Mouse (Mus musculus): ENCODE data around the gene Nckap5. TPM values are rescaled to one million over a fixed set of nuclear protein-coding genes. Genes with fewer than 3 reads are reported as not detected.

The Nckap5 gene
- polyA plus RNA-seq, 1 experiment: 0.09 TPM

DNA sequence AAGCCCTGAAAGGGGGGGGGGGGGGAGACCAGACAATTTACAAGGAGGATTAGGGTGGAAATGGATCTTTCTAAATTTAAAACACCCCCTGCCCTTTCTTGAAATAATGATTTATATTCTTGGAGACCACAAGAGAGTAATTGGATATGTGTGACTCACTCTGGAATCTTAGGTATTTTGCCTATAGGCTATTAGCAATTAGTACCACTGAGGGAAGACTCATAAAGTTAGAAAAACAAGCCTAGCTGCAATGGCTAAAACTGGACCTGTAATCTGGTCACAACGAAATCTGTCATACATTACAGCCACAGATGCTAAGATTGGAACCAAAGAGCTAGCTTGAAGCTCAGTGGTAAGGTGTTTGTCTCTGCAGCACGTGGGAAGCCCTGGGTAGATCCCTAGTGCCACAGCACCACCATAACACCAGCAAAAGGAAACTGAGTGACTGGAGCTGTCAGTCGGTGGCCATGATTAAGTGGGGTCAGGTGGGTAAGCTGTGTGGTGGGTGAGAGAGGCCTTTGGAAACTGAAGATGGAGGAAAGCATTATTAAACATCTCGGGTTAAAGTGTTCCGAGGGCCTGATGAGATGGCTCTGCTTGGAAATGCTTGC is 318.7 kb downstream of the Nckap5 start:
- Histone ChIP-seq H3K27ac (ENCODE audit: insufficient read depth, low read length) (no peak overlapping the region), H3K9me3 (replicated peaks; ENCODE audit: control insufficient read depth, insufficient read depth, low read length, poor library complexity, severe bottlenecking) (no peaks in the 10 kb centered on the region), H3K9ac (ENCODE audit: low read depth, poor library complexity, severe bottlenecking) (no peak overlapping the region), H3K4me3 (ENCODE audit: low read depth, low read length) (no peak overlapping the region), H3K4me1 (ENCODE audit: control insufficient read depth, insufficient read depth, low read length) (no peaks in the 10 kb centered on the region), H3K27me3 (ENCODE audit: control insufficient read depth, insufficient read depth, low read length, poor library complexity, severe bottlenecking) (no peaks in the 10 kb centered on the region), H3K36me3 (ENCODE audit: control insufficient read depth, insufficient read depth, low read length, poor library complexity, severe bottlenecking) (no peaks in the 10 kb centered on the region)
- no peak for TF ChIP-seq CTCF (IDR thresholded peaks at IDR 0.05; ENCODE audit: low read depth, low read length)
- no peak for TF ChIP-seq EP300 (IDR thresholded peaks at IDR 0.05; ENCODE audit: insufficient read depth, low read depth, low read length)

DNA sequence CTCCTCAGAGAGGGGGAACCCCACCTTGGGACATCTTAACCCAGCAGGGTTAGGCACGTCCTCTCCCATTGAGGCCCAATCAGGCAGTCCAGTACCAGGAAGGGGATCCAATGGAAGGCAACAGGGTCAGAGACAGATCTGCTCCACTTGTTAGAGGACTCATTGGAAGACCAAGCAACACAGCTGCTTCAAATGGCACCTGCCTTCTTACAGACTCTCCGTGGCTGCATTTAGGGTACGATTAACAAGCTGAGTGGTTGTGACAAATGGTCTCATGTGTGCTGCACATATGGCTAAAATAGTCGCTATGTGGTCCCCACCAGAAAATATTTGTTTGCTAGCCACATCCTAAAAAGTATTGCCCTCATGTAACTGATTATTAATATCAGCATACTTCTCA is 325.9 kb downstream of the Nckap5 start:
- Histone ChIP-seq H3K27me3 (ENCODE audit: control insufficient read depth, insufficient read depth, low read length, poor library complexity, severe bottlenecking) (no peaks in the 10 kb centered on the region), H3K4me3 (ENCODE audit: low read depth, low read length) (no peak overlapping the region), H3K36me3 (ENCODE audit: control insufficient read depth, insufficient read depth, low read length, poor library complexity, severe bottlenecking) (no peaks in the 10 kb centered on the region), H3K9me3 (replicated peaks; ENCODE audit: control insufficient read depth, insufficient read depth, low read length, poor library complexity, severe bottlenecking) (no peaks in the 10 kb centered on the region), H3K9ac (ENCODE audit: low read depth, poor library complexity, severe bottlenecking) (no peak overlapping the region), H3K27ac (ENCODE audit: insufficient read depth, low read length) (no peak overlapping the region), H3K4me1 (ENCODE audit: control insufficient read depth, insufficient read depth, low read length) (no peaks in the 10 kb centered on the region)
- TF ChIP-seq POLR2A (IDR thresholded peaks at IDR 0.05; ENCODE audit: insufficient read depth, low read length): no peak
- TF ChIP-seq EP300 (IDR thresholded peaks at IDR 0.05; ENCODE audit: insufficient read depth, low read depth, low read length): no peak
- no peak for TF ChIP-seq CTCF (IDR thresholded peaks at IDR 0.05; ENCODE audit: low read depth, low read length)

DNA sequence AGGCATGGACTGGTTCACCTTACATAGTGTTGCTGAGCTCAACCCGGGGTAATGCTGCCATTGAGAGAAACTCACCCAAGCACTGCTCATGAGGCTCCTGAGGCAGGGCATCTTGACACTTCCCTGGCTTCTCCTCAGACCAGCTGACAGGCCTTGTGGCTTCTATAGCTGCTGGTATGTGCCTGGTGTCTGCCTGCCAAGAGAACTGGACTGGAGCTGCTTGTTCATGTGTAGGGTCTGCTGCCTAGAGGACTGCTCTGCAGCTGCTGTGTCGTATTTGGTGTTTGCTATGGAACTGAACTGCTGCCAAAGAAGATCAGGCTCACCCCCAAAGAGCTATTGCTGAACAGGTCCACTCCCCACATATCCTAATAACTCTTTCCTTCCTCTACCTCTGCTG is 327.9 kb downstream of the Nckap5 start:
- H3K27me3 ChIP-seq (ENCODE audit: control insufficient read depth, insufficient read depth, low read length, poor library complexity, severe bottlenecking): no peaks in the 10 kb centered on the region
- no peaks in the 10 kb centered on the region for H3K4me1 ChIP-seq (ENCODE audit: control insufficient read depth, insufficient read depth, low read length)
- H3K9ac ChIP-seq (ENCODE audit: low read depth, poor library complexity, severe bottlenecking): no peak overlapping the region
- H3K4me3 ChIP-seq (ENCODE audit: low read depth, low read length): no peak overlapping the region
- H3K9me3 ChIP-seq (replicated peaks; ENCODE audit: control insufficient read depth, insufficient read depth, low read length, poor library complexity, severe bottlenecking): no peaks in the 10 kb centered on the region
- no peaks in the 10 kb centered on the region for H3K36me3 ChIP-seq (ENCODE audit: control insufficient read depth, insufficient read depth, low read length, poor library complexity, severe bottlenecking)
- no peak overlapping the region for H3K27ac ChIP-seq (ENCODE audit: insufficient read depth, low read length)
- TF ChIP-seq POLR2A (IDR thresholded peaks at IDR 0.05; ENCODE audit: insufficient read depth, low read length) (no peak), EP300 (IDR thresholded peaks at IDR 0.05; ENCODE audit: insufficient read depth, low read depth, low read length) (no peak), CTCF (IDR thresholded peaks at IDR 0.05; ENCODE audit: low read depth, low read length) (no peak)

DNA sequence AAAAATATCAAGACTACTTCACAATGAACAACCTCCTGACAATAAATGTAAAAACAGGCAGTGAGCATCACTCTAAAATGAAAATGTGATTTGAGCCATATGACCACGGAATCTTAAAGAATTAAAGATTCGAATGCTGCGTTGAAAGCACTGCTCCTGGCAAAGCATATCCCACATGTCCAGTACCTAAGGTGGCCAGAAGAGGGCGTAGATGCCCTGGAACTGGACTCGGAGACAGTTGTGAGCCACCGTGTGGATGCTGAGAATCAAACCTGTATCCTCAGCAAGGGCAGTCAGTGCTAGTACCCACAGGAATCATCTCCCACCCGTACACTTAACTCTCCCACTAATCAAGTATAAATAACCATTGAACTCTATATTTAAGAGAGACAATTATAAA is 333.9 kb downstream of the Nckap5 start:
- H3K4me1 ChIP-seq (ENCODE audit: control insufficient read depth, insufficient read depth, low read length): no peaks in the 10 kb centered on the region
- H3K9ac ChIP-seq (ENCODE audit: low read depth, poor library complexity, severe bottlenecking): no peak overlapping the region
- H3K27me3 ChIP-seq (ENCODE audit: control insufficient read depth, insufficient read depth, low read length, poor library complexity, severe bottlenecking): no peaks in the 10 kb centered on the region; the same call in 1 of the 2 replicates
- no peak overlapping the region for H3K4me3 ChIP-seq (ENCODE audit: low read depth, low read length)
- H3K9me3 ChIP-seq (replicated peaks; ENCODE audit: control insufficient read depth, insufficient read depth, low read length, poor library complexity, severe bottlenecking): no peaks in the 10 kb centered on the region
- H3K27ac ChIP-seq (ENCODE audit: insufficient read depth, low read length): no peak overlapping the region
- H3K36me3 ChIP-seq (ENCODE audit: control insufficient read depth, insufficient read depth, low read length, poor library complexity, severe bottlenecking): no peaks in the 10 kb centered on the region
- TF ChIP-seq POLR2A (IDR thresholded peaks at IDR 0.05; ENCODE audit: insufficient read depth, low read length): no peak
- no peak for TF ChIP-seq EP300 (IDR thresholded peaks at IDR 0.05; ENCODE audit: insufficient read depth, low read depth, low read length)
- peak; percentile 68 for TF ChIP-seq CTCF (IDR thresholded peaks at IDR 0.05; ENCODE audit: low read depth, low read length)

DNA sequence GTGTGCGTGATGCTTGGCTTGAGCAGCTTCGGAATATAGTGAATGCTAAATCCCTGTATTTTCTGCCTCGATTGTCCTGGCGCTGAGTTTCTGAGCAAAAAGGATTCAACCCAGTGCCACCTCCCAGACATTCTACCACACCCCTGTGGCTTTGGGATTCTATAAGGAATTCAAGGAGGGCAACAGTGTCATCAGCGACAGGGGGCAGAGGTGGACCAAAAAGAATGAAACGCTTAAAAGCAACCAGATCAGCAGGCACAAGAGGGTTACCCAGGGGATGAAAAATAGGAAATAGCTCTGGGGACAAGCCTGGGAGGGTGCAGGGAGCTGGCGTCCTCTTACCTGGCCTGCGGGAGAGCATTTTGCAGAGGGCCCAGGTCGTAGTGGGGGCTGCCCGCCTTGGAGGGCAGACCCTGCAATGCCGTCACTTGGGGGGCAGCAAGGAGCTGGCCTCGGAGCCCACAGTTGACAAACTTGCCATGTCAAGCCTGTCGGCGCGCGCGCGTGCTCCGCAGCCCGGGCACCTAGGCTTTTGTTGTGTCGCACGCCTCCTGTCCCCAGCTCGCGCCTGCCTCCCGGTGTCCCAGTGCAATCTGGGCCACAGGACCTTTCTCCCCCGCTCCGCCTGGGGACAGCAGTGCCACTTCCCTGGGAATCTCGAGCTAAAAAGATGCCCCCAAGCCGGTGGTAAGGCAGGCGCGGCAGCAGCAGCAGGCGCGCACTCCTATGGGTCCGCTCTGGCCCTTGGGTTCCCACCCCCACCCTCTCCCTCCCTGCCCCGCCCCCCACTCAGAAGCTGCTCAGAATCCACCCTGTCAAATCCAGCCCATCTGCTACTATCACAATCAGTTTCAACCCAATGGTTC is 338.2 kb downstream of the Nckap5 start:
- Histone ChIP-seq H3K36me3 (ENCODE audit: control insufficient read depth, insufficient read depth, low read length, poor library complexity, severe bottlenecking) (no peaks in the 10 kb centered on the region), H3K27me3 (ENCODE audit: control insufficient read depth, insufficient read depth, low read length, poor library complexity, severe bottlenecking) (no peaks in the 10 kb centered on the region; the same call in 1 of the 2 replicates), H3K4me3 (ENCODE audit: low read depth, low read length) (peak overlapping the region; percentile 88), H3K9me3 (replicated peaks; ENCODE audit: control insufficient read depth, insufficient read depth, low read length, poor library complexity, severe bottlenecking) (no peaks in the 10 kb centered on the region), H3K27ac (ENCODE audit: insufficient read depth, low read length) (no peak overlapping the region), H3K4me1 (ENCODE audit: control insufficient read depth, insufficient read depth, low read length) (no peaks in the 10 kb centered on the region), H3K9ac (ENCODE audit: low read depth, poor library complexity, severe bottlenecking) (no peak overlapping the region)
- TF ChIP-seq CTCF (IDR thresholded peaks at IDR 0.05; ENCODE audit: low read depth, low read length): no peak
- no peak for TF ChIP-seq POLR2A (IDR thresholded peaks at IDR 0.05; ENCODE audit: insufficient read depth, low read length)
- TF ChIP-seq EP300 (IDR thresholded peaks at IDR 0.05; ENCODE audit: insufficient read depth, low read depth, low read length): no peak

DNA sequence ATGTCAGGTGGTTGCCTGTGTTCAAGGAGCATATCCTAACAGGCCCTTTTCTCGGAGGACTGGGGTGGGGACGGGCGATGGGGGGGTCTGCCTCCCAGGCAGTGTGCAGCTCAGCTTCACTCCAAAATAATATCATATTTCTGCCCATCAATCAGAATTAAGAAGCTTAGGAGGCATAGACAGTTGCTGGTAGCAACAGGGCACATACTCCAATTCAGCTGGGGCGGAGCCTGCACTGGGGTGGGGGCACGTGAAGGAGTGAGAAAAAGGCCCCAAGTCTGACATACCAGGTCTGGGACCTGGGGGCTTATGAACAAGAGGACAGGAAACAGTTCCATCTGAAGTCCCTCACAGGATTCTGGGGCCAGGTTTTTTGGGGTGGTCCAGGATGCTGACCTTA is 339.2 kb downstream of the Nckap5 start:
- TF ChIP-seq POLR2A (IDR thresholded peaks at IDR 0.05; ENCODE audit: insufficient read depth, low read length): no peak
- no peak for TF ChIP-seq CTCF (IDR thresholded peaks at IDR 0.05; ENCODE audit: low read depth, low read length)
- no peak for TF ChIP-seq EP300 (IDR thresholded peaks at IDR 0.05; ENCODE audit: insufficient read depth, low read depth, low read length)
- no peaks in the 10 kb centered on the region for H3K9me3 ChIP-seq (replicated peaks; ENCODE audit: control insufficient read depth, insufficient read depth, low read length, poor library complexity, severe bottlenecking)
- no peaks in the 10 kb centered on the region for H3K36me3 ChIP-seq (ENCODE audit: control insufficient read depth, insufficient read depth, low read length, poor library complexity, severe bottlenecking)
- no peak overlapping the region for H3K27ac ChIP-seq (ENCODE audit: insufficient read depth, low read length)
- H3K27me3 ChIP-seq (ENCODE audit: control insufficient read depth, insufficient read depth, low read length, poor library complexity, severe bottlenecking): no peaks in the 10 kb centered on the region; the same call in 1 of the 2 replicates
- no peak overlapping the region for H3K4me3 ChIP-seq (ENCODE audit: low read depth, low read length)
- no peaks in the 10 kb centered on the region for H3K4me1 ChIP-seq (ENCODE audit: control insufficient read depth, insufficient read depth, low read length)
- H3K9ac ChIP-seq (ENCODE audit: low read depth, poor library complexity, severe bottlenecking): no peak overlapping the region

All from ES-Bruce4 (cell line).